Mouse (Mus musculus) lung, postnatal 0 days (tissue): ENCODE data around the gene F12. TPM values are rescaled to one million over a fixed set of nuclear protein-coding genes. Genes with fewer than 3 reads are reported as not detected.

Experiments
- ATAC-seq: fragments of 200-750 bp; cut with Nextera tagmentation; 2 replicates; pipeline ENCODE4 v1.8.0; 2017; ENCODE audit warnings: moderate library complexity
- DNase-seq: peaks from one replicate; pipeline ENCODE4 v3.0.0-alpha.2; 2016; ENCODE audit warnings: low spot score
- H3K27ac ChIP-seq: fragments of 300-500 bp; sonication (generic); 2 replicates; pipeline ENCODE4 v1.5.1; 2014; ENCODE audit warnings: antibody characterized with exemption, mild to moderate bottlenecking, low read length, mixed read lengths
- H3K27me3 ChIP-seq: fragments of 300-500 bp; sonication (generic); replicated peaks from 2 replicates; pipeline ENCODE4 v1.6.1; 2014; ENCODE audit warnings: low read length, mixed read lengths; ENCODE audit not compliant: insufficient read depth
- H3K36me3 ChIP-seq: fragments of 300-500 bp; sonication (generic); 2 replicates; pipeline ENCODE4 v1.6.1; 2014; ENCODE audit warnings: low read length, mixed read lengths; ENCODE audit not compliant: insufficient read depth
- H3K4me1 ChIP-seq: fragments of 300-500 bp; sonication (generic); 2 replicates; pipeline ENCODE4 v1.6.1; 2014; ENCODE audit warnings: antibody characterized with exemption, low read depth, low read length, mixed read lengths; ENCODE audit not compliant: insufficient read depth
- H3K4me2 ChIP-seq: fragments of 300-500 bp; sonication (generic); replicated peaks from 2 replicates; pipeline ENCODE4 v1.6.1; 2014; ENCODE audit warnings: low read depth, mild to moderate bottlenecking, low read length, moderate library complexity, mixed read lengths
- H3K4me3 ChIP-seq: fragments of 300-500 bp; sonication (generic); 2 replicates; pipeline ENCODE4 v1.5.1; 2014; ENCODE audit warnings: low read depth, low read length
- H3K9ac ChIP-seq: fragments of 300-500 bp; sonication (generic); replicated peaks from 2 replicates; pipeline ENCODE4 v1.6.1; 2014; ENCODE audit warnings: low read depth, mild to moderate bottlenecking
- H3K9me3 ChIP-seq: fragments of 300-500 bp; sonication (generic); 2 replicates; pipeline ENCODE4 v1.6.1; 2016; ENCODE audit warnings: low read length, mixed read lengths
- CTCF ChIP-seq: IDR thresholded peaks from 2 replicates; pipeline ENCODE4 v1.5.1; 2016; ENCODE audit warnings: antibody characterized with exemption, mild to moderate bottlenecking
- EP300 ChIP-seq: IDR thresholded peaks from 2 replicates; pipeline ENCODE4 v1.6.1; 2016; ENCODE audit warnings: antibody characterized with exemption, mild to moderate bottlenecking, control low read depth
- WGBS: fragments of 180-500 bp; shearing (Covaris S2); extraction: QIAGEN DNeasy Blood & Tissue Kit; methylation state at CpG from one replicate; pipeline ENCODE4 v1.1.7; 2014; 5-methylcytosine and 5-hydroxymethylcytosine counted together
- polyA plus RNA-seq: library from polyadenylated mRNA; unstranded; fragments of >200 nt; fragmentation: Nextera tagmentation; extraction: Ambion mirVana; gene quantifications from 2 replicates; pipeline ENCODE4 v1.2.1, GENCODE M21; 2015

F12 gene
- polyA plus RNA-seq, 1 experiment from 2014 or later, result not detected

GRCm38 (mm10) chr13:55420933-55421800, 5.4 kb downstream of the F12 start:
- WGBS, result 13% methylated on average over 31 of the region's 35 CpGs
- peak; percentile 71 for DNase-seq
- no peaks in the 10 kb centered on the region for H3K36me3 ChIP-seq
- peak overlapping the region; percentile 17; the same call in 1 of the 2 replicates for H3K4me3 ChIP-seq
- H3K4me2 ChIP-seq, result peak overlapping the region; percentile 45
- ATAC-seq, result peak; percentile 74
- TF ChIP-seq CTCF (peak; percentile 88), EP300 (no peak)
- H3K27me3 ChIP-seq, result peaks cover 38% of the 10 kb centered on the region
- H3K9ac ChIP-seq, result no peak overlapping the region; the same call in 1 of the 2 replicates
- no peak overlapping the region for H3K27ac ChIP-seq
- 0 out of 2 replicates have a peak, but pooled peaks cover 4% of the 10 kb centered on the region for H3K4me1 ChIP-seq
- no peaks in the 10 kb centered on the region for H3K9me3 ChIP-seq

- H3K4me1 ChIP-seq, result 0 out of 2 replicates have a peak, but pooled peaks cover 4% of the 10 kb centered on the region
- H3K27ac ChIP-seq, result no peak overlapping the region
- DNase-seq (no peak), ATAC-seq (no peak)
- H3K36me3 ChIP-seq, result no peaks in the 10 kb centered on the region
- TF ChIP-seq CTCF (no peak), EP300 (no peak)
- peak overlapping the region; percentile 45 for H3K4me2 ChIP-seq
- no peaks in the 10 kb centered on the region for H3K9me3 ChIP-seq
- H3K4me3 ChIP-seq, result 0 out of 2 replicates have a peak overlapping the region, but pooled peaks have one; percentile 17
- peaks cover 38% of the 10 kb centered on the region for H3K27me3 ChIP-seq
- H3K9ac ChIP-seq, result no peak overlapping the region; the same call in 1 of the 2 replicates
- WGBS, result 28% methylated on average over 50 of the region's 51 CpGs
Observed at GRCm38 (mm10) chr13:55420018-55420932, 6.3 kb downstream of the F12 start.

- no peak for DNase-seq
- no peak overlapping the region for H3K27ac ChIP-seq
- no peak for ATAC-seq
- H3K4me3 ChIP-seq, result no peak overlapping the region
- TF ChIP-seq EP300 (no peak), CTCF (no peak)
- peaks cover 43% of the 10 kb centered on the region for H3K27me3 ChIP-seq
- no peak overlapping the region for H3K9ac ChIP-seq
- H3K36me3 ChIP-seq, result no peaks in the 10 kb centered on the region
- H3K4me2 ChIP-seq, result no peak overlapping the region
- H3K4me1 ChIP-seq, result 0 out of 2 replicates have a peak, but pooled peaks cover 4% of the 10 kb centered on the region
- 59% methylated on average over 5 of the region's 5 CpGs for WGBS
- H3K9me3 ChIP-seq, result no peaks in the 10 kb centered on the region
Observed at GRCm38 (mm10) chr13:55419142-55419541, 7.5 kb downstream of the F12 start.

- H3K4me2 ChIP-seq, result no peak overlapping the region
- no peaks in the 10 kb centered on the region for H3K9me3 ChIP-seq
- H3K4me1 ChIP-seq, result 0 out of 2 replicates have a peak, but pooled peaks cover 4% of the 10 kb centered on the region
- peak; percentile 84 for ATAC-seq
- no peak overlapping the region for H3K4me3 ChIP-seq
- peaks cover 44% of the 10 kb centered on the region for H3K27me3 ChIP-seq
- DNase-seq, result peak; percentile 90
- no peak overlapping the region for H3K9ac ChIP-seq
- no peak overlapping the region for H3K27ac ChIP-seq
- 8% methylated on average over 12 of the region's 12 CpGs for WGBS
- peak; percentile 93 for TF ChIP-seq CTCF
- TF ChIP-seq EP300, result no peak
- no peaks in the 10 kb centered on the region for H3K36me3 ChIP-seq
Observed at GRCm38 (mm10) chr13:55418004-55418403, 8.6 kb downstream of the F12 start.

GRCm38 (mm10) chr13:55414743-55415380, 11.7 kb downstream of the F12 start, which contains the start of gene Pfn3:
Gene Pfn3, minus strand, starts transcription at chr13:55415232.
- Histone ChIP-seq H3K36me3 (no peaks in the 10 kb centered on the region), H3K27me3 (peaks cover 24% of the 10 kb centered on the region), H3K9me3 (no peaks in the 10 kb centered on the region), H3K27ac (no peak within 1 kb of the TSS), H3K4me1 (0 out of 2 replicates have a peak, but pooled peaks cover 4% of the 10 kb centered on the region), H3K4me2 (no peak within 1 kb of the TSS; the same call in 1 of the 2 replicates), H3K9ac (no peak within 1 kb of the TSS), H3K4me3 (no peak within 1 kb of the TSS)
- 9% methylated on average over 41 of the region's 41 CpGs for whole genome bisulfite sequencing
- no peak for TF ChIP-seq EP300
- TF ChIP-seq CTCF, result no peak
- ATAC-seq, result peak; percentile 60
- peak; percentile 58 for DNase-seq
